Comparison of ENCODE assay signal across 13 mouse cellular contexts in genomic region chr13:114130566-114131319, GRCm38 (mm10).
DNase-seq lines count a peak whose midpoint lies in the region; ATAC-seq and TF ChIP-seq lines count a peak whose summit lies in the region.
"Had no signal": no experiment of that assay in that cellular context is flagged by ENCODE, and none has a peak within 500 bp of the region (broad histone marks: within the 10 kb centered on the region; RNA-seq: fewer than 3 reads in every experiment).

No protein-coding gene starts in this region.

- H3K4me1 ChIP-seq in hindbrain, embryonic 15.5 days (replicated peaks), result no peaks in the 10 kb centered on the region
- H3K4me1 ChIP-seq in hindbrain, embryonic 10.5 days (replicated peaks), result no peaks in the 10 kb centered on the region
- H3K4me1 ChIP-seq in lung, embryonic 14.5 days (ENCODE audit: insufficient read depth), result no peaks in the 10 kb centered on the region
- peaks cover 17% of the 10 kb centered on the region for H3K4me1 ChIP-seq in forebrain, embryonic 15.5 days
- H3K4me1 ChIP-seq: neural tube, embryonic 13.5 days had no signal

- H3K9me3 ChIP-seq in hindbrain, embryonic 15.5 days, result no peaks in the 10 kb centered on the region
- 0 out of 2 replicates have a peak, but pooled peaks cover 3% of the 10 kb centered on the region for H3K9me3 ChIP-seq in hindbrain, embryonic 10.5 days
- peaks cover 5% of the 10 kb centered on the region; the same call in 1 of the 2 replicates for H3K9me3 ChIP-seq in lung, embryonic 14.5 days (ENCODE audit: low read depth, low read length)
- no peaks in the 10 kb centered on the region for H3K9me3 ChIP-seq in forebrain, embryonic 15.5 days
- H3K9me3 ChIP-seq: neural tube, embryonic 13.5 days had no signal

- H3K9ac ChIP-seq in hindbrain, embryonic 15.5 days, result no peak overlapping the region
- H3K9ac ChIP-seq in lung, embryonic 14.5 days, result no peak overlapping the region
- H3K9ac ChIP-seq in forebrain, embryonic 15.5 days (replicated peaks), result no peak overlapping the region
- H3K9ac ChIP-seq: liver, postnatal 0 days; neural tube, embryonic 13.5 days had no signal

- no peak overlapping the region for H3K4me3 ChIP-seq in hindbrain, embryonic 15.5 days
- no peak overlapping the region for H3K4me3 ChIP-seq in hindbrain, embryonic 10.5 days
- H3K4me3 ChIP-seq in lung, embryonic 14.5 days (ENCODE audit: low read depth, low read length), result no peak overlapping the region
- no peak overlapping the region for H3K4me3 ChIP-seq in forebrain, embryonic 15.5 days
- H3K4me3 ChIP-seq: neural tube, embryonic 13.5 days had no signal

- no peaks in the 10 kb centered on the region for H3K27me3 ChIP-seq in hindbrain, embryonic 15.5 days
- H3K27me3 ChIP-seq in hindbrain, embryonic 10.5 days (ENCODE audit: insufficient read depth, poor library complexity, severe bottlenecking), result no peaks in the 10 kb centered on the region
- no peaks in the 10 kb centered on the region for H3K27me3 ChIP-seq in lung, embryonic 14.5 days (ENCODE audit: insufficient read depth, low read length)
- H3K27me3 ChIP-seq in forebrain, embryonic 15.5 days, result no peaks in the 10 kb centered on the region
- H3K27me3 ChIP-seq: CH12.LX; neural tube, embryonic 13.5 days had no signal

- 68% methylated on average over 11 of the region's 11 CpGs for WGBS in hindbrain, embryonic 15.5 days
- 87% methylated on average over 11 of the region's 11 CpGs for WGBS in hindbrain, embryonic 10.5 days
- 41% methylated on average over 11 of the region's 11 CpGs for WGBS in lung, embryonic 14.5 days
- 56% methylated on average over 11 of the region's 11 CpGs for WGBS in forebrain, embryonic 15.5 days

- ATAC-seq in cerebellum, adult (ENCODE audit: insufficient number of reproducible peaks, low FRiP score, low TSS enrichment), result peak; percentile 64
- ATAC-seq in hindbrain, embryonic 15.5 days (ENCODE audit: low FRiP score, low read depth), result peak; percentile 45; the same call in 1 of the 2 replicates
- peak; percentile 28; the same call in 1 of the 2 replicates for ATAC-seq in lung, embryonic 14.5 days (ENCODE audit: insufficient read depth)
- ATAC-seq in forebrain, embryonic 15.5 days (replicated peaks), result peak; percentile 89
- no peak for ATAC-seq in megakaryocyte, adult 5-6 weeks (ENCODE audit: poor library complexity, severe bottlenecking)
- ATAC-seq: liver, postnatal 0 days had no signal

- H3K27ac ChIP-seq in hindbrain, embryonic 15.5 days (replicated peaks), result no peak overlapping the region
- no peak overlapping the region for H3K27ac ChIP-seq in hindbrain, embryonic 10.5 days
- H3K27ac ChIP-seq in lung, embryonic 14.5 days (ENCODE audit: low read depth), result no peak overlapping the region
- peak overlapping the region; percentile 56 for H3K27ac ChIP-seq in forebrain, embryonic 15.5 days (replicated peaks)
- H3K27ac ChIP-seq: neural tube, embryonic 13.5 days had no signal

- no peak for DNase-seq in cerebellum, adult 11-12 months
- no peak for DNase-seq in hindbrain, embryonic 10.5 days (ENCODE audit: low spot score)
- DNase-seq in lung, embryonic 14.5 days, result peak; percentile 16
- DNase-seq in lung, adult 18-20 months, result no peak
- DNase-seq: heart, postnatal 36 days; kidney, adult 11 months; liver, postnatal 0 days had no signal

- H3K4me2 ChIP-seq in hindbrain, embryonic 15.5 days, result no peak overlapping the region
- no peak overlapping the region for H3K4me2 ChIP-seq in lung, embryonic 14.5 days
- H3K4me2 ChIP-seq in forebrain, embryonic 15.5 days (replicated peaks), result no peak overlapping the region
- H3K4me2 ChIP-seq: neural tube, embryonic 13.5 days had no signal

- TF ChIP-seq CTCF in lung, embryonic 14.5 days (IDR thresholded peaks at IDR 0.05; ENCODE audit: low read depth), result no peak

- H3K36me3 ChIP-seq in hindbrain, embryonic 15.5 days, result no peaks in the 10 kb centered on the region
- peaks cover 7% of the 10 kb centered on the region; the same call in 1 of the 2 replicates for H3K36me3 ChIP-seq in hindbrain, embryonic 10.5 days
- H3K36me3 ChIP-seq in lung, embryonic 14.5 days (ENCODE audit: insufficient read depth), result no peaks in the 10 kb centered on the region
- H3K36me3 ChIP-seq in forebrain, embryonic 15.5 days, result no peaks in the 10 kb centered on the region
- H3K36me3 ChIP-seq: neural tube, embryonic 13.5 days had no signal
